Mouse (Mus musculus): Measurements from ENCODE around the gene Ssr1. TPM values are rescaled to one million over a fixed set of nuclear protein-coding genes. Genes with fewer than 3 reads are reported as not detected.

Ssr1 gene
- polyA plus RNA-seq, 1 experiment from 2014 or later, result 85.8 TPM

GRCm38 (mm10) chr13:37918336-37919261 lies 75.4 kb downstream of the Ssr1 start:
- Histone ChIP-seq H3K9me3 (ENCODE audit: control insufficient read depth, low read length) (no peaks in the 10 kb centered on the region), H3K9ac (ENCODE audit: low read length) (no peak overlapping the region), H3K36me3 (ENCODE audit: control insufficient read depth, insufficient read depth, low read length) (peaks cover 16% of the 10 kb centered on the region), H3K4me2 (replicated peaks; ENCODE audit: low read depth) (no peak overlapping the region), H3K4me1 (replicated peaks; ENCODE audit: control insufficient read depth, insufficient read depth) (no peaks in the 10 kb centered on the region), H3K27me3 (ENCODE audit: control insufficient read depth, insufficient read depth, low read length) (no peaks in the 10 kb centered on the region), H3K27ac (replicated peaks) (no peak overlapping the region; the same call in 1 of the 2 replicates), H3K4me3 (ENCODE audit: low read depth, low read length) (no peak overlapping the region)
- 68% methylated on average over 15 of the region's 15 CpGs for WGBS
- no peak for DNase-seq (ENCODE audit: low spot score)
- no peak for ATAC-seq (ENCODE audit: low FRiP score, low TSS enrichment)
- TF ChIP-seq CTCF (IDR thresholded peaks at IDR 0.05; ENCODE audit: low read depth) (no peak), EP300 (optimal IDR thresholded peaks at IDR 0.05) (no peak)

Other genes starting within 250 kb of the Ssr1 start
- gene Rreb1, start 215.8 kb downstream of the Ssr1 start, polyA plus RNA-seq (2015; fragmentation: Nextera tagmentation; extraction: Ambion mirVana), result 5.9 and 6.0 TPM in 2 replicates
- 22.9 and 24.3 TPM in 2 replicates for gene Riok1, start 42.8 kb upstream of the Ssr1 start, polyA plus RNA-seq (2015; fragmentation: Nextera tagmentation; extraction: Ambion mirVana)
- 0.86 and 1.2 TPM in 2 replicates for gene Cage1, start 42.9 kb upstream of the Ssr1 start, polyA plus RNA-seq (2015; fragmentation: Nextera tagmentation; extraction: Ambion mirVana)
- 36.1 and 36.5 TPM in 2 replicates for gene Dsp, start 157.1 kb upstream of the Ssr1 start, polyA plus RNA-seq (2015; fragmentation: Nextera tagmentation; extraction: Ambion mirVana)
- 18.1 and 19.4 TPM in 2 replicates for gene Snrnp48, start 210.7 kb upstream of the Ssr1 start, polyA plus RNA-seq (2015; fragmentation: Nextera tagmentation; extraction: Ambion mirVana)